Mouse (Mus musculus): ENCODE data around the gene Ccdc187. TPM values are rescaled to one million over a fixed set of nuclear protein-coding genes. Genes with fewer than 3 reads are reported as not detected.
A peak's percentile ranks its signal among the peaks of the same experiment; 100 is the strongest.

Gene Ccdc187
- polyA plus RNA-seq, 1 experiment from 2014 or later = 0.21 TPM

- Histone ChIP-seq H3K9ac (ENCODE audit: low read depth, low read length) (peak overlapping the region; percentile 50), H3K4me3 (ENCODE audit: low read depth, low read length) (0 out of 2 replicates have a peak overlapping the region, but pooled peaks have one; percentile 4)
Measured at GRCm38 (mm10) chr2:26298856-26299230, 4.5 kb upstream of the Ccdc187 start.

GRCm38 (mm10) chr2:26298208-26298855 lies 4.0 kb upstream of the Ccdc187 start:
- no peaks in the 10 kb centered on the region for H3K9me3 ChIP-seq (replicated peaks; ENCODE audit: control insufficient read depth, low read length, poor library complexity, severe bottlenecking)
- 0 out of 2 replicates have a peak overlapping the region, but pooled peaks have one; percentile 4 for H3K4me3 ChIP-seq (ENCODE audit: low read depth, low read length)
- WGBS = 2% methylated on average over 10 of the region's 10 CpGs
- H3K36me3 ChIP-seq (ENCODE audit: control insufficient read depth, insufficient read depth, low read length) = no peaks in the 10 kb centered on the region
- H3K4me1 ChIP-seq (ENCODE audit: control insufficient read depth, insufficient read depth, low read length) = peaks cover 29% of the 10 kb centered on the region
- peak overlapping the region; percentile 50 for H3K9ac ChIP-seq (ENCODE audit: low read depth, low read length)
- peak; percentile 80 for ATAC-seq
- H3K27me3 ChIP-seq (ENCODE audit: control insufficient read depth, insufficient read depth, low read depth, low read length) = no peaks in the 10 kb centered on the region
- peak overlapping the region; percentile 43 for H3K4me2 ChIP-seq (ENCODE audit: low read length)
- peak overlapping the region; percentile 91 for H3K27ac ChIP-seq (ENCODE audit: low read length)

More at GRCm38 (mm10) chr2:26298856-26299230, 4.5 kb upstream of the Ccdc187 start:
- WGBS = 4% methylated on average over 4 of the region's 4 CpGs
- Histone ChIP-seq H3K36me3 (ENCODE audit: control insufficient read depth, insufficient read depth, low read length) (no peaks in the 10 kb centered on the region), H3K4me2 (ENCODE audit: low read length) (peak overlapping the region; percentile 43), H3K27me3 (ENCODE audit: control insufficient read depth, insufficient read depth, low read depth, low read length) (no peaks in the 10 kb centered on the region), H3K9me3 (replicated peaks; ENCODE audit: control insufficient read depth, low read length, poor library complexity, severe bottlenecking) (no peaks in the 10 kb centered on the region), H3K27ac (ENCODE audit: low read length) (peak overlapping the region; percentile 91), H3K4me1 (ENCODE audit: control insufficient read depth, insufficient read depth, low read length) (peaks cover 29% of the 10 kb centered on the region)
- ATAC-seq = peak; percentile 21

- no peak for ATAC-seq
- Histone ChIP-seq H3K27me3 (ENCODE audit: control insufficient read depth, insufficient read depth, low read depth, low read length) (no peaks in the 10 kb centered on the region), H3K4me2 (ENCODE audit: low read length) (no peak overlapping the region), H3K9ac (ENCODE audit: low read depth, low read length) (peak overlapping the region; percentile 35; the same call in 1 of the 2 replicates), H3K36me3 (ENCODE audit: control insufficient read depth, insufficient read depth, low read length) (no peaks in the 10 kb centered on the region), H3K27ac (ENCODE audit: low read length) (peak overlapping the region; percentile 70), H3K4me3 (ENCODE audit: low read depth, low read length) (no peak overlapping the region), H3K9me3 (replicated peaks; ENCODE audit: control insufficient read depth, low read length, poor library complexity, severe bottlenecking) (no peaks in the 10 kb centered on the region), H3K4me1 (ENCODE audit: control insufficient read depth, insufficient read depth, low read length) (peaks cover 29% of the 10 kb centered on the region)
- WGBS = 32% methylated on average over 6 of the region's 6 CpGs
Measured at GRCm38 (mm10) chr2:26296606-26297195, 2.3 kb upstream of the Ccdc187 start.

- WGBS = 79% methylated on average over 5 of the region's 5 CpGs
- Histone ChIP-seq H3K27me3 (ENCODE audit: control insufficient read depth, insufficient read depth, low read depth, low read length) (no peaks in the 10 kb centered on the region), H3K4me1 (ENCODE audit: control insufficient read depth, insufficient read depth, low read length) (no peaks in the 10 kb centered on the region), H3K4me2 (ENCODE audit: low read length) (no peak overlapping the region), H3K9ac (ENCODE audit: low read depth, low read length) (no peak overlapping the region), H3K27ac (ENCODE audit: low read length) (no peak overlapping the region), H3K4me3 (ENCODE audit: low read depth, low read length) (no peak overlapping the region), H3K9me3 (replicated peaks; ENCODE audit: control insufficient read depth, low read length, poor library complexity, severe bottlenecking) (no peaks in the 10 kb centered on the region), H3K36me3 (ENCODE audit: control insufficient read depth, insufficient read depth, low read length) (no peaks in the 10 kb centered on the region)
- no peak for ATAC-seq
Measured at GRCm38 (mm10) chr2:26290133-26290532, 4.2 kb downstream of the Ccdc187 start.

GRCm38 (mm10) chr2:26286391-26286790 lies 8.0 kb downstream of the Ccdc187 start:
- H3K36me3 ChIP-seq (ENCODE audit: control insufficient read depth, insufficient read depth, low read length) = no peaks in the 10 kb centered on the region
- ATAC-seq = no peak
- no peak overlapping the region for H3K4me2 ChIP-seq (ENCODE audit: low read length)

GRCm38 (mm10) chr2:26285804-26286203 lies 8.6 kb downstream of the Ccdc187 start:
- WGBS = 60% methylated on average over 7 of the region's 7 CpGs
- peak overlapping the region; percentile 7; the same call in 1 of the 2 replicates for H3K27ac ChIP-seq (ENCODE audit: low read length)
- no peaks in the 10 kb centered on the region for H3K9me3 ChIP-seq (replicated peaks; ENCODE audit: control insufficient read depth, low read length, poor library complexity, severe bottlenecking)
- H3K9ac ChIP-seq (ENCODE audit: low read depth, low read length) = no peak overlapping the region
- no peaks in the 10 kb centered on the region for H3K4me1 ChIP-seq (ENCODE audit: control insufficient read depth, insufficient read depth, low read length)
- no peak overlapping the region for H3K4me3 ChIP-seq (ENCODE audit: low read depth, low read length)
- no peaks in the 10 kb centered on the region for H3K36me3 ChIP-seq (ENCODE audit: control insufficient read depth, insufficient read depth, low read length)
- no peaks in the 10 kb centered on the region for H3K27me3 ChIP-seq (ENCODE audit: control insufficient read depth, insufficient read depth, low read depth, low read length)
- H3K4me2 ChIP-seq (ENCODE audit: low read length) = no peak overlapping the region
- ATAC-seq = no peak

More at GRCm38 (mm10) chr2:26286391-26286790, 8.0 kb downstream of the Ccdc187 start:
- no peak overlapping the region for H3K9ac ChIP-seq (ENCODE audit: low read depth, low read length)
- no peaks in the 10 kb centered on the region for H3K9me3 ChIP-seq (replicated peaks; ENCODE audit: control insufficient read depth, low read length, poor library complexity, severe bottlenecking)
- WGBS = 86% methylated on average over 7 of the region's 7 CpGs
- no peaks in the 10 kb centered on the region for H3K4me1 ChIP-seq (ENCODE audit: control insufficient read depth, insufficient read depth, low read length)
- H3K27me3 ChIP-seq (ENCODE audit: control insufficient read depth, insufficient read depth, low read depth, low read length) = no peaks in the 10 kb centered on the region
- no peak overlapping the region for H3K27ac ChIP-seq (ENCODE audit: low read length)
- no peak overlapping the region for H3K4me3 ChIP-seq (ENCODE audit: low read depth, low read length)

GRCm38 (mm10) chr2:26280594-26280993 lies 13.8 kb downstream of the Ccdc187 start:
- 78% methylated on average over 11 of the region's 11 CpGs for WGBS
- Histone ChIP-seq H3K4me2 (ENCODE audit: low read length) (no peak overlapping the region), H3K9me3 (replicated peaks; ENCODE audit: control insufficient read depth, low read length, poor library complexity, severe bottlenecking) (no peaks in the 10 kb centered on the region), H3K27ac (ENCODE audit: low read length) (no peak overlapping the region), H3K36me3 (ENCODE audit: control insufficient read depth, insufficient read depth, low read length) (no peaks in the 10 kb centered on the region), H3K4me3 (ENCODE audit: low read depth, low read length) (no peak overlapping the region), H3K9ac (ENCODE audit: low read depth, low read length) (no peak overlapping the region), H3K27me3 (ENCODE audit: control insufficient read depth, insufficient read depth, low read depth, low read length) (no peaks in the 10 kb centered on the region), H3K4me1 (ENCODE audit: control insufficient read depth, insufficient read depth, low read length) (no peaks in the 10 kb centered on the region)
- ATAC-seq = no peak

- no peak overlapping the region for H3K4me2 ChIP-seq (ENCODE audit: low read length)
- H3K4me3 ChIP-seq (ENCODE audit: low read depth, low read length) = no peak overlapping the region
- WGBS = 76% methylated on average over 3 of the region's 3 CpGs
- no peak overlapping the region for H3K9ac ChIP-seq (ENCODE audit: low read depth, low read length)
- no peaks in the 10 kb centered on the region for H3K27me3 ChIP-seq (ENCODE audit: control insufficient read depth, insufficient read depth, low read depth, low read length)
- no peaks in the 10 kb centered on the region for H3K4me1 ChIP-seq (ENCODE audit: control insufficient read depth, insufficient read depth, low read length)
- no peak overlapping the region for H3K27ac ChIP-seq (ENCODE audit: low read length)
- no peaks in the 10 kb centered on the region for H3K36me3 ChIP-seq (ENCODE audit: control insufficient read depth, insufficient read depth, low read length)
- no peaks in the 10 kb centered on the region for H3K9me3 ChIP-seq (replicated peaks; ENCODE audit: control insufficient read depth, low read length, poor library complexity, severe bottlenecking)
- no peak for ATAC-seq
Measured at GRCm38 (mm10) chr2:26279712-26280111, 14.6 kb downstream of the Ccdc187 start.

GRCm38 (mm10) chr2:26273611-26274010 lies 20.7 kb downstream of the Ccdc187 start:
- Histone ChIP-seq H3K36me3 (ENCODE audit: control insufficient read depth, insufficient read depth, low read length) (no peaks in the 10 kb centered on the region), H3K27me3 (ENCODE audit: control insufficient read depth, insufficient read depth, low read depth, low read length) (no peaks in the 10 kb centered on the region), H3K4me3 (ENCODE audit: low read depth, low read length) (no peak overlapping the region), H3K9me3 (replicated peaks; ENCODE audit: control insufficient read depth, low read length, poor library complexity, severe bottlenecking) (no peaks in the 10 kb centered on the region), H3K4me2 (ENCODE audit: low read length) (no peak overlapping the region), H3K9ac (ENCODE audit: low read depth, low read length) (no peak overlapping the region), H3K27ac (ENCODE audit: low read length) (no peak overlapping the region), H3K4me1 (ENCODE audit: control insufficient read depth, insufficient read depth, low read length) (no peaks in the 10 kb centered on the region)
- WGBS = 16% methylated on average over 7 of the region's 7 CpGs
- no peak for ATAC-seq
